Mouse (Mus musculus): ENCODE results near the gene Inpp5a. TPM values are rescaled to one million over a fixed set of nuclear protein-coding genes. Genes with fewer than 3 reads are reported as not detected.

The Inpp5a gene
- polyA plus RNA-seq, 1 experiment, result 33.9 TPM

DNA sequence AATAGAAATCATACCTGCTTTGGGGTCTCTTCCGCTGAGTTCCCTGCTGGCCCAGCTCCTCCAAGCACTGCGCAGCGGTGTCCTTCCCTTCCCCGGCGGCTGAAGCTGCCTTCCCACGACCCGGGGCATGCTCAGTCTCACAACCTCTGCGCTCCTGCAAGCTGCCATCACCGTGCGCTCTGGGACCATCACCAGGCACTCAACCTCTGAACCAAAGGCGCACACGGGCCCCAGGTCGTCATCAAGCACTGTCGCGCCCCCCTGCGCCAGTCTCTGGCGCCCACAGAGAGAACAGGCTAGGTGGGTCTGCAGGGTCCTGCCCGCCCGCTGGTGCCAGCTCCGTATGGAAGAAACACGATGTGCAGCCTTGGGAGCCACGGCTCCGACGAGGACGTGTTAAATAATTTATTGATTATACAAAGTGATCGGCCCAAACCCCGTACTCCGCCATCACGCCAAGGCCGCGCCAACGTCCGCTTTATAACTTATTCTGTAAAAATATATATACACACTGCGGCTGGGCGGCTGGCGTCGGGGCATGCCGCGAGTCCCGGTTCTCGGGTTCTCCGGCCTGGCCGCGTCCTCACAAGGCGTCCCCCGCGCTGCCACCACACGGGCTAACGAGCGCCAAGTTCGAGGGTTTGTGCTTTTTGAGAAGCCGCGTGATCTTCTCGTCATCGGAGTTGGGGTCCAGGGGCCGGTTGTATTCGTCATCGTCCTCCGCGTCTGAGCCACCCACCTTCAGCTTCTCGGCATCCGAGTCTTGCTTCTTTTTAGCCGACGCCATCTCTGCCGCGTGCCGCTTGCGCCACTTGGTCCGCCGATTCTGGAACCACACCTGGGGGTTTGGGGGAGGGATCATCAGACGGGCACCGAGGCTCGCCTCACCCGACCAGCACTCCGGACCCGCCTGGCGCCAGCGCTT, 192.2 kb downstream of the Inpp5a start:
- DNase-seq (ENCODE audit: low read depth), result no peak

DNA sequence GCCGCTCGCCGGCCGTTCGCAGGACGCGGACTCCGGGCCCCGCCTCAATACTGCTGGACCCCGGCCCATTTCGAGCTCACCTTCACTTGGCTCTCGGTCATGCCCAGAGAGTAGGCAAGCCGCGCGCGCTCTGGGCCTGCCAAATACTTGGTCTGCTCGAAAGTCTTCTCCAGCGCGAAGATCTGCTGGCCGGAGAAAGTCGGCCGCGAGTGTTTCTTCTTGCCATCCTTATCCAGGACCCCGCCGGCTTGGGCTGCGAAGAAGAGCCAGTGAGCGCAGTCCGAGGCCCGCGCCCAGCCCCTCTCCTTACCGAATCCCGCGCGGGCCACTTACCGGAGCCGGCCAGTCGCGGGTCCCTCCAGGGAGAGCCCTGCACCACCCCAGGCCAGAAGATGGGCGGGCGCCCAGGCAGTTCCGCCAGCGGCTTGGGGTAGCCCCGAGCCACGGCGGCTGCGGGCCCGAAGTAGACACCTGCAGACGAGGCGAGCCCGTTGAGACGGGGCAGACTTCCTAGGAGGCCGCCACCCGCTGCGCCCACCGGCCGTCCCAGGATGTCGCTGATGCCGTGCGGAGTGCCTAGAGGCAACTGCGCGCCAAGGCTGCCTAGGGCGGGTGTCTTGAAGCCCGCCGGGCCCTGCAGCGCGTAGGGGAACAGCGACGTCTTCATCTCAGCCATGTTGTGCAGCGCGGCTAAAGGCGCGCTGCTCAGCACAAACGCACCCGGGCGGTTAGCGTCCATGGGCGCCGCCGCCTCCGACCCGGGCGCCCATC, 193.1 kb downstream of the Inpp5a start:
- DNase-seq (ENCODE audit: low read depth), result no peak

DNA sequence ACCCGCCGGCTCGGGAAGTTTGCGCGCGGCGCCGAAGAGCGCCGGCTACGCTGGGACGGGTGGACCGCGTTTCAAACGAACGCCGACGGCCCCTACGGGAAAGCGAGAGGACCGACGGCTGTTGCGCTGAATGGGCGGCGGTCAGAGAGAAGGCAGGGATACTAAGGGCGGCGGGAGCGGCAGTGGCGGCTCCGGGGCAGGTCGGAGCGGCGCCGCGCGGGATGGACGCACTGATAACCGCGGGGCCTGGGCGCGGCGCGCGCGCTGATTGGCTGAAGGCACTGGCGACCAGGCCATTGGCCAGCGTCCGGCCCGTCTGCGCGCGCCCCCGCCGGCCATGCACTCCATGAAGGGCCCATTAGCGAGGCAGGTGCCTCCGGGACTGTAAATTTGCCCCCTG, 193.7 kb downstream of the Inpp5a start, which contains the start of gene Nkx6-2:
Nkx6-2 (minus strand) TSS at position 203 of the 400 bp plus-strand sequence.
- no peak for DNase-seq (ENCODE audit: low read depth)

- no peak for DNase-seq (ENCODE audit: low read depth)
Measured at GRCm38 (mm10) chr7:139583094-139583737, 194.3 kb downstream of the Inpp5a start.

DNA sequence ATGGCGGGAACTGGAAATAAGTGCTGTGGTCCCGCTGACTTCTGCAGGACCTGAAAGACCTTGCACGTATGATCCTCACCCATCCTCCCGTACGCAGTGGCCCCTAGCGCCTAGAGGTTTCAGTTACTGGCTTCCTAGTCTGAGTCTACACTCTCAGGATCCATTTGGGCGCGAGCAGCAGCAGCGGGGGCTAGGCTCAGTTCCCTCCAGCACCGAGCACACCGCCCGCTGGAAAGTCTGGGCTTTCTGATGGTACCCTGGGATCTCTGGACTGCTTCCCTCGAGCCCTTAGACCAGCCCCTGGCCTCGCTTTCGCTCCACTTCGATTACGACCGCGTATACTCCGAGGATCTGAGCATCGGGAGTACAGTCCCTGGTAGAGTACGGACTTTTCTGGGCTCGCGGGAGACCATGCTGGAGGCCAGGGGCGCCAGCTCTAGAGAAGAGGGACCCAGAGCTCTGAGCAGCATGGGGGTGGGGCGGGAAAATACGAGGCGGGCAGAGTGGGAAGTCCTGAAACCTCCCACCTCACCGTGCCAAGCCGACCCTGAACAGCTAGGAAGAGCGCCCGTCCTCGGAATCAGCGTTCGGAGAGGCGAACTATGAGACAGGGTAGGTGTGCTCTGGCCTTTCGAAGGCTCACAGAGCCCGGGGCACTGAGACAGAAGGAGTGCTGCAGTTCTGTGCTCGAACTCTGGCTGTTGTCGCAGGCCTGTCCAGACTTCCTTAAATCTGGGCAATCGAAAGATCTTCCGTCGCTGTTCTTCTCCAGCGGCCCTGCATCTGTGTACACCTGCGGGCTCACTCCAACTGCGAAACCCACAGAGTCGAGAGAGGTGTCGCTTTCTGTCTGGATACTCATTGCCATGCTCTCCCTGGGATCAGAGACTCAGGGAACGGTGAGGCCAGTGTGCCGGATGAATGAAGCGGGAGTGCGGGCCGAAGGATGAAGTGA, 195.6 kb downstream of the Inpp5a start:
- DNase-seq (ENCODE audit: low read depth), result no peak

- no peak for DNase-seq (ENCODE audit: low read depth)
Measured at GRCm38 (mm10) chr7:139585183-139585821, 196.4 kb downstream of the Inpp5a start.

DNA sequence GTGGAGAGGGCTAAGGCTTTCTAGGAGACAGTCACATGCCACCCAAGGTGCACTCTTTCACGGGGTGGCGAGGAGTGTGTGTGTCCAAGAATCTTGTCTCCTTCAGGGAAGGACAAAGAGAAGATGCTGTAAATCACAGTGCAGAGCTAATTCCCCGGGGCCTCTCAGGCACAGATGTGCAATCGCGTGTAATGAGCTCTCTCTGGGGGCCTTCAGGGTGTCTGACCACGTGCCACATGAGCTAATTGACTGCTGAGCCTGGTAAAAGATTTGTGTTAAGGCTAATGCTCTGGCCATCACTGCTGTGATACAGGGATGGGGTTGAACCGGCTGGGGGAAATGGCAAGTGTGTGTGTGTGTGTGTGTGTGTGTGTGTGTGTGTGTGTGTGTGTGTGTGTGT, 199.0 kb downstream of the Inpp5a start:
- DNase-seq (ENCODE audit: low read depth), result no peak

DNA sequence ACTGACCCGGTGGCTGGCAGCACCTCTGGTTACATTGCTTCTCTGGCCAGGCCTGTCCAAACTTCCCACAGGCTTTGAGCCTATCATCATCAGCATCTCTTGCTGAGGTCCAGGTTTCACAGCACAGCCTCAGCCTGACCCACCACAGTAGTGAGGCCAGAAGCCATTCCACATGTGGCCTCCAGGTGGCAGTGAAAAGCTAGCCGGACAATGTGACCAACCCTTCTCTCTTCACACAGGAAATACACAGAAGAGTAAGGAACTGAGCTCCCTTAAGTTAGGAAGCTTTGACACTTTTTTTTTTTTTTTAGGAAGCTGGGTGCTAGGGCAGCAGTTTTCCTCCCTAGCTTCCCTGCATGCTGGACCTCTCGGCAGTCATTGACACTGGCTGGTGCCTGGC, 201.4 kb downstream of the Inpp5a start:
- DNase-seq (ENCODE audit: low read depth), result no peak

DNA sequence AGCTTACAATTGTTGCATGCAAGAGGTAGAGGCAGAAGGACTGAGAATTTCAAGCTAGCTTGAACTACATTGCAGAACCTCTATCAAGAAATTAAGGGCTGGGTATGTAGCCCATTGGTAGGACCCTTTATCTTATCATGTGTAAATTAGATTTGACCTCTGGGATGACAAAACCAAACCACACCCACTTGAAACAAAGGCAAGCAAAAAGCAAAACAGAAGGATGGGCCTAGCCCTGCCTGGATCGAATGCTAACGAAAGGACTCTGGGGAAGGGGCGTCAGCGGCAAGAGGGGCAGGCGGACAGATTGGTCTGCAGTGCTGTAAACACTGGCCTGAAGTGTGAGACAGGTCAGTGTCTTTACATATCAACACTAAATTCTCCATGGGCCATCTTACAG, 202.4 kb downstream of the Inpp5a start:
- DNase-seq (ENCODE audit: low read depth), result no peak

DNA sequence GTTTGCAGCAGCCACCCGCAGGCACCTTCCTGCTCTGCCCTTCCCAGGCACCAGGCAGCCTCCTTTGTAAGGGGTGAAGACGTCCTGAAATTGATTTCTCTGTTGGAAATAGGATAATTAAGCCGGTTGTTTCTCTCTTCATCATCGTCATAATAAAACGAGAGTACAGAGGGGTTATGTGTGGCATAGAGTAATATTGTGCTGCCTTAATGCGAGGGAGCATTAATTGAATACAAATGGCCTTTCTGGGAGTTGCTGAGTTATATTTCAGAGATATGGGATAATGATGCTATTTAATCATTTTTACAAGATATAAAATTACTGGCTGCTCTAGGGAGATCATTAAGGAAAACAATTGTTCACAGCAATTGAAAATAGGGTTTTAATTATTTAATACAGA, 206.4 kb downstream of the Inpp5a start:
- no peak for DNase-seq (ENCODE audit: low read depth)

DNA sequence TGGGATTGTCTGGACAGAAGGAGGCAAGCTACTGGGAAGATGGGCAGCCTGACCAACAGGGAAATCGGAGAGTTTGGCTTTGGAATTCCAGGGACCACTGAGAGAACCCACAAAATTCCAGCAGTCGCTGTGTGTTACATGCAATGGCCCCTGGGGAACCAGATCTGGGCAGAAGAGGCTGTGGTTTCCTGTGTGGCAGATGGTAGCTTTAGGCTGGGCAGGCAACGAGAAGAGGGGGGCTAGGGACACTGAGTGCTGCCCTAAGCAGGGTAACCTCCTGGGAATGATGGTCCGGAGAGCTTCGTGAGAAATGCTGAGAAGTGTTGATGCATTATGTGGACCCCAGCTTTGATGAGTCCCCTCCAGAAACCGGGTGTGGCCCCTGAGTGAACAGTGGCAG, 207.0 kb downstream of the Inpp5a start:
- no peak for DNase-seq (ENCODE audit: low read depth)

- no peak for DNase-seq (ENCODE audit: low read depth)
Measured at GRCm38 (mm10) chr7:139610328-139610727, 221.4 kb downstream of the Inpp5a start.

- DNase-seq (ENCODE audit: low read depth), result peak; percentile 3
Measured at GRCm38 (mm10) chr7:139615767-139616766, 227.2 kb downstream of the Inpp5a start.

GRCm38 (mm10) chr7:139622568-139622967, 233.7 kb downstream of the Inpp5a start:
- no peak for DNase-seq (ENCODE audit: low read depth)

GRCm38 (mm10) chr7:139625156-139625555, 236.2 kb downstream of the Inpp5a start:
- DNase-seq (ENCODE audit: low read depth), result no peak

Data from gonadal fat pad, adult 2 months (tissue).